Mouse (Mus musculus) lung, adult 2 months (tissue): ENCODE results near the gene Mcl1.

ENCODE experiments used
- CTCF ChIP-seq: fragments of 200-500 bp; IDR thresholded peaks from 2 replicates; pipeline ENCODE4 v1.5.1; 2011; ENCODE audit warnings: mild to moderate bottlenecking, low read length, control low read depth; ENCODE audit not compliant: insufficient read depth
- POLR2A ChIP-seq: fragments of 200-500 bp; IDR thresholded peaks from 2 replicates; pipeline ENCODE4 v1.6.1; 2011; ENCODE audit warnings: low read depth, mild to moderate bottlenecking, control low read depth, low read length, borderline replicate concordance; ENCODE audit errors: extremely low read depth

GRCm38 (mm10) chr3:95676745-95677419 is 18.3 kb downstream of the Mcl1 start:
- peak; percentile 95 for TF ChIP-seq CTCF
- peak; percentile 20; the same call in 1 of the 2 replicates for TF ChIP-seq POLR2A
